Mouse (Mus musculus): ENCODE results near the gene Usp29. TPM values are rescaled to one million over a fixed set of nuclear protein-coding genes. Genes with fewer than 3 reads are reported as not detected.
A peak's percentile ranks its signal among the peaks of the same experiment; 100 is the strongest.

The Usp29 gene
- 1 to 10 TPM; 2.8 to 4.0 TPM for total RNA-seq (2021)
- long read RNA-seq, experiment 1, partial matches to known transcripts, result 0 of 1 reads
- long read RNA-seq, experiment 1, other reads (novel, unspliced or antisense), result 0 of 1 reads
- long read RNA-seq, experiment 2, result 0 reads

GRCm38 (mm10) chr7:6730241-6730640 is at the start of gene Usp29, which contains the start of gene Peg3:
Gene Usp29, plus strand, starts transcription at chr7:6730578.
Gene Peg3, minus strand, starts transcription at chr7:6730431.
- peak; percentile 87 for DNase-seq

GRCm38 (mm10) chr7:6685511-6685910 is 44.9 kb upstream of the Usp29 start:
- peak; percentile 55 for DNase-seq

GRCm38 (mm10) chr7:6696241-6697045 is 33.9 kb upstream of the Usp29 start, which contains the start of gene Zim1:
Gene Zim1, minus strand, starts transcription at chr7:6696450.
- DNase-seq, result peak; percentile 93

- DNase-seq, result no peak
Measured at GRCm38 (mm10) chr7:6699230-6699629, 31.1 kb upstream of the Usp29 start.

- no peak for DNase-seq
Measured at GRCm38 (mm10) chr7:6707416-6708015, 22.9 kb upstream of the Usp29 start.

GRCm38 (mm10) chr7:6708451-6709180 is 21.8 kb upstream of the Usp29 start:
- no peak for DNase-seq

- DNase-seq, result no peak
Measured at GRCm38 (mm10) chr7:6709396-6709795, 21.0 kb upstream of the Usp29 start.

- DNase-seq, result peak; percentile 82
Measured at GRCm38 (mm10) chr7:6727351-6728121, 2.8 kb upstream of the Usp29 start.

GRCm38 (mm10) chr7:6728263-6728931 is 2.0 kb upstream of the Usp29 start:
- DNase-seq, result peak; percentile 89

GRCm38 (mm10) chr7:6729061-6729817 is 1.1 kb upstream of the Usp29 start:
- DNase-seq, result peak; percentile 96

GRCm38 (mm10) chr7:6730801-6731200 is 423 bp downstream of the Usp29 start:
- DNase-seq, result peak; percentile 6

GRCm38 (mm10) chr7:6731373-6731772 is 995 bp downstream of the Usp29 start:
- DNase-seq, result no peak

- DNase-seq, result no peak
Measured at GRCm38 (mm10) chr7:6731930-6732329, 1.6 kb downstream of the Usp29 start.

- no peak for DNase-seq
Measured at GRCm38 (mm10) chr7:6736060-6736459, 5.7 kb downstream of the Usp29 start.

GRCm38 (mm10) chr7:6744281-6744904 is 14.0 kb downstream of the Usp29 start:
- DNase-seq, result no peak

- DNase-seq, result peak; percentile 61
Measured at GRCm38 (mm10) chr7:6749196-6749595, 18.8 kb downstream of the Usp29 start.

- no peak for DNase-seq
Measured at GRCm38 (mm10) chr7:6753440-6753839, 23.1 kb downstream of the Usp29 start.

GRCm38 (mm10) chr7:6756777-6757291 is 26.5 kb downstream of the Usp29 start:
- peak; percentile 23 for DNase-seq

GRCm38 (mm10) chr7:6759698-6760097 is 29.3 kb downstream of the Usp29 start:
- no peak for DNase-seq

GRCm38 (mm10) chr7:6760170-6760569 is 29.8 kb downstream of the Usp29 start:
- DNase-seq, result no peak
